Mouse (Mus musculus) midbrain, postnatal 0 days (tissue): ENCODE results near the gene Kbtbd12. TPM values are rescaled to one million over a fixed set of nuclear protein-coding genes. Genes with fewer than 3 reads are reported as not detected.

Experiments used
- ATAC-seq: fragments of 200-750 bp; cut with Nextera tagmentation; 2 replicates; pipeline ENCODE4 v1.8.0; 2017; ENCODE audit warnings: moderate number of reproducible peaks, mild to moderate bottlenecking, moderate TSS enrichment, moderate library complexity; ENCODE audit not compliant: low FRiP score
- DNase-seq: peaks from one replicate; pipeline ENCODE4 v3.0.0-alpha.2; 2015; ENCODE audit warnings: low spot score
- H3K27ac ChIP-seq: fragments of 300-500 bp; sonication (generic); 2 replicates; pipeline ENCODE4 v1.5.1; 2014; ENCODE audit warnings: low read depth, mild to moderate bottlenecking, low read length, mixed read lengths
- H3K27me3 ChIP-seq: fragments of 300-500 bp; sonication (generic); 2 replicates; pipeline ENCODE4 v1.6.1; 2014; ENCODE audit warnings: low read length, control low read depth, mixed read lengths; ENCODE audit not compliant: insufficient read depth
- H3K36me3 ChIP-seq: fragments of 300-500 bp; sonication (generic); 2 replicates; pipeline ENCODE4 v1.6.1; 2014; ENCODE audit warnings: low read length, control low read depth, mixed read lengths; ENCODE audit not compliant: insufficient read depth
- H3K4me1 ChIP-seq: fragments of 300-500 bp; sonication (generic); 2 replicates; pipeline ENCODE4 v1.6.1; 2014; ENCODE audit warnings: mild to moderate bottlenecking, control low read depth, antibody characterized with exemption, low read length, mixed read lengths; ENCODE audit not compliant: insufficient read depth
- H3K4me2 ChIP-seq: fragments of 300-500 bp; sonication (generic); 2 replicates; pipeline ENCODE4 v1.6.1; 2014; ENCODE audit warnings: low read depth, mild to moderate bottlenecking, low read length, mixed read lengths; ENCODE audit not compliant: poor library complexity, severe bottlenecking
- H3K4me3 ChIP-seq: fragments of 300-500 bp; sonication (generic); 2 replicates; pipeline ENCODE4 v1.5.1; 2014; ENCODE audit warnings: low read depth, mild to moderate bottlenecking, low read length, moderate library complexity
- H3K9ac ChIP-seq: fragments of 300-500 bp; sonication (generic); replicated peaks from 2 replicates; pipeline ENCODE4 v1.6.1; 2014; ENCODE audit warnings: mild to moderate bottlenecking, low read length, moderate library complexity, mixed read lengths; ENCODE audit not compliant: poor library complexity, severe bottlenecking
- H3K9me3 ChIP-seq: fragments of 300-500 bp; sonication (generic); 2 replicates; pipeline ENCODE4 v1.6.1; 2016; ENCODE audit warnings: low read length, control low read depth
- CTCF ChIP-seq: IDR thresholded peaks from 2 replicates; pipeline ENCODE4 v1.5.1; 2016; ENCODE audit warnings: antibody characterized with exemption, mild to moderate bottlenecking
- WGBS: fragments of 180-500 bp; shearing (Covaris S2); extraction: QIAGEN DNeasy Blood & Tissue Kit; methylation state at CpG from one replicate; pipeline ENCODE4 v1.1.7; 2014; 5-methylcytosine and 5-hydroxymethylcytosine counted together
- polyA plus RNA-seq: library from polyadenylated mRNA; unstranded; fragments of >200 nt; fragmentation: Nextera tagmentation; extraction: Ambion mirVana; gene quantifications from 2 replicates; pipeline ENCODE4 v1.2.1, GENCODE M21; 2015
- total RNA-seq: library from RNA; depleted of rRNA; stranded (reverse); fragments of >200 nt; gene quantifications from 2 replicates; pipeline ENCODE4 v1.2.3, GENCODE M21; 2014

Gene Kbtbd12
- total and polyA plus RNA-seq, 2 experiments from 2014 or later = 0.16 to 0.25 TPM

- no peak for TF ChIP-seq CTCF
- no peak overlapping the region for H3K27ac ChIP-seq
These were observed 18.2 kb downstream of the Kbtbd12 start for GRCm38 (mm10) chr6:88619542-88619941.

GRCm38 (mm10) chr6:88615352-88615751, 22.4 kb downstream of the Kbtbd12 start:
- Histone ChIP-seq H3K9me3 (no peaks in the 10 kb centered on the region), H3K4me1 (no peaks in the 10 kb centered on the region), H3K27ac (no peak overlapping the region), H3K9ac (no peak overlapping the region), H3K27me3 (no peaks in the 10 kb centered on the region), H3K4me2 (no peak overlapping the region), H3K4me3 (no peak overlapping the region), H3K36me3 (no peaks in the 10 kb centered on the region)
- TF ChIP-seq CTCF = no peak
- ATAC-seq = no peak
- WGBS = 73% methylated on average over 2 of the region's 2 CpGs
- no peak for DNase-seq

More at GRCm38 (mm10) chr6:88619542-88619941, 18.2 kb downstream of the Kbtbd12 start:
- WGBS = 35% methylated on average over 5 of the region's 5 CpGs
- H3K36me3 ChIP-seq = no peaks in the 10 kb centered on the region
- H3K4me3 ChIP-seq = no peak overlapping the region
- H3K27me3 ChIP-seq = no peaks in the 10 kb centered on the region
- no peaks in the 10 kb centered on the region for H3K4me1 ChIP-seq
- ATAC-seq (no peak), DNase-seq (peak; percentile 47)
- no peak overlapping the region for H3K9ac ChIP-seq
- H3K4me2 ChIP-seq = no peak overlapping the region
- no peaks in the 10 kb centered on the region for H3K9me3 ChIP-seq

GRCm38 (mm10) chr6:88606417-88606816, 31.3 kb downstream of the Kbtbd12 start:
- H3K4me1 ChIP-seq = no peaks in the 10 kb centered on the region
- H3K9ac ChIP-seq = no peak overlapping the region
- no peak for DNase-seq
- no peaks in the 10 kb centered on the region for H3K36me3 ChIP-seq
- no peak overlapping the region for H3K4me3 ChIP-seq
- 73% methylated on average over 2 of the region's 2 CpGs for WGBS
- no peak for TF ChIP-seq CTCF
- ATAC-seq = no peak
- H3K9me3 ChIP-seq = no peaks in the 10 kb centered on the region
- H3K4me2 ChIP-seq = no peak overlapping the region
- H3K27ac ChIP-seq = no peak overlapping the region
- H3K27me3 ChIP-seq = no peaks in the 10 kb centered on the region

GRCm38 (mm10) chr6:88605715-88606114, 32.0 kb downstream of the Kbtbd12 start:
- Histone ChIP-seq H3K27me3 (no peaks in the 10 kb centered on the region), H3K36me3 (no peaks in the 10 kb centered on the region), H3K9me3 (no peaks in the 10 kb centered on the region), H3K9ac (no peak overlapping the region), H3K27ac (no peak overlapping the region), H3K4me2 (no peak overlapping the region), H3K4me3 (no peak overlapping the region), H3K4me1 (no peaks in the 10 kb centered on the region)
- ATAC-seq (no peak), DNase-seq (no peak)
- TF ChIP-seq CTCF = no peak
- WGBS = 77% methylated on average over 2 of the region's 2 CpGs

GRCm38 (mm10) chr6:88605235-88605634, 32.5 kb downstream of the Kbtbd12 start:
- Histone ChIP-seq H3K27me3 (no peaks in the 10 kb centered on the region), H3K27ac (no peak overlapping the region), H3K4me1 (no peaks in the 10 kb centered on the region), H3K4me2 (no peak overlapping the region), H3K36me3 (no peaks in the 10 kb centered on the region), H3K9ac (no peak overlapping the region), H3K4me3 (no peak overlapping the region), H3K9me3 (no peaks in the 10 kb centered on the region)
- WGBS = 73% methylated on average over 2 of the region's 2 CpGs
- DNase-seq = no peak
- TF ChIP-seq CTCF = no peak
- ATAC-seq = no peak

- Histone ChIP-seq H3K9me3 (no peaks in the 10 kb centered on the region), H3K4me2 (no peak overlapping the region), H3K27ac (no peak overlapping the region), H3K4me1 (no peaks in the 10 kb centered on the region), H3K9ac (no peak overlapping the region), H3K4me3 (no peak overlapping the region), H3K27me3 (no peaks in the 10 kb centered on the region), H3K36me3 (no peaks in the 10 kb centered on the region)
- DNase-seq = no peak
- no peak for TF ChIP-seq CTCF
- 86% methylated on average over 2 of the region's 2 CpGs for WGBS
- ATAC-seq = no peak
These were observed 41.6 kb downstream of the Kbtbd12 start for GRCm38 (mm10) chr6:88596108-88596507.
